Mouse (Mus musculus) MEL (cell line): ENCODE data around the gene Prmt1.

Source experiments
- CTCF ChIP-seq, 3 experiments: IDR thresholded peaks in 2 of 3; conservative IDR thresholded peaks in 1 of 3; 2 replicates each; pipeline ENCODE4 v1.5.1; 2011 to 2012; ENCODE audit warnings: low read length in 3 of 3, low read depth in 2 of 3, mild to moderate bottlenecking in 2 of 3, improper control_type of control experiment in 1 of 3, inconsistent platforms in 1 of 3, mixed read lengths in 1 of 3, moderate library complexity in 1 of 3; ENCODE audit not compliant: control insufficient read depth in 1 of 3, insufficient read depth in 1 of 3, poor library complexity in 1 of 3, severe bottlenecking in 1 of 3
- MAX ChIP-seq: IDR thresholded peaks from 2 replicates; pipeline ENCODE4 v1.6.1; 2011; ENCODE audit warnings: low read length, improper control_type of control experiment
- MEF2A ChIP-seq: IDR thresholded peaks from 2 replicates; pipeline ENCODE4 v1.6.1; 2014; ENCODE audit warnings: low read depth, mild to moderate bottlenecking, inconsistent platforms, low read length, improper control_type of control experiment; ENCODE audit not compliant: poor library complexity, insufficient replicate concordance, severe bottlenecking; ENCODE audit errors: extremely low read depth
- MYC ChIP-seq: IDR thresholded peaks from 2 replicates; pipeline ENCODE4 v1.6.1; 2011; ENCODE audit warnings: low read depth, mild to moderate bottlenecking, low read length, improper control_type of control experiment, moderate library complexity
- ZC3H11A ChIP-seq: IDR thresholded peaks from 2 replicates; pipeline ENCODE4 v1.6.1; 2012; ENCODE audit warnings: low read depth, mild to moderate bottlenecking, inconsistent platforms, low read length, improper control_type of control experiment

GRCm38 (mm10) chr7:44986879-44987718, 731 bp upstream of the Prmt1 start:
- peak; percentile 71 for TF ChIP-seq MAX
- no peak for TF ChIP-seq CTCF (IDR thresholded peaks at IDR 0.05 in 2 of 3, conservative IDR thresholded peaks at IDR 0.05 in 1 of 3; ENCODE audit: control insufficient read depth in 1 of 3, insufficient read depth in 1 of 3, low read depth in 2 of 3, low read length in 3 of 3, poor library complexity in 1 of 3, severe bottlenecking in 1 of 3)
- TF ChIP-seq ZC3H11A: no peak
- peak; percentile 92 for TF ChIP-seq MYC
- TF ChIP-seq MEF2A: no peak
